Mouse (Mus musculus): ENCODE measurements around the gene Fgb. TPM values are rescaled to one million over a fixed set of nuclear protein-coding genes. Genes with fewer than 3 reads are reported as not detected.

The Fgb gene
- total and polyA plus RNA-seq, 3 experiments, result not detected

DNA sequence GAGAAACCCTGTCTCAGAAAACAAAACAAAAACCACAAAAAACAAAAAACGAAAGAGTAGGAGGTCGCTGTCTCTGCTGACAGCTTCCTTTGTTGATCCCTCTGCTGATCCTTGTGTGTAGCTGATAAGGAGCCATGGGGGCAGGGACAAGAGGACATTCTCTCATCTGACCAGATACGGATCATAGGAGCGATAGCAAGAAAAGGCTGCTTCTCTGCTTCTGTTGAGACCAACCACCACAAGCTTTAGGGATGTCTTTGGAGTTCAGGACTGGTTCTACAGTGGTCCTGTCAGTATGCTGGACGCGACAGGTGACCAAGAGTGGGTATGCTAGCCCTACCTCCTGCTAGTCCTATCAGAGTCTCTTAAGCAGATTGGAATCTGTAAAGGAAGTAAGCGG, 3.5 kb upstream of the Fgb start:
- Histone ChIP-seq H3K9me3 (replicated peaks; ENCODE audit: low read length) (no peaks in the 10 kb centered on the region), H3K9ac (ENCODE audit: insufficient read depth, low read depth) (no peak overlapping the region), H3K36me3 (replicated peaks in 1 of 2; ENCODE audit: control insufficient read depth in 1 of 2, insufficient read depth in 1 of 2, low read length in 1 of 2) (peaks cover 8 to 12% of the 10 kb centered on the region in 2 experiments), H3K4me3 (replicated peaks in 1 of 3; ENCODE audit: low read depth in 2 of 3, low read length in 2 of 3, poor library complexity in 1 of 3) (no peak overlapping the region), H3K4me1 (ENCODE audit: control insufficient read depth in 1 of 2, insufficient read depth in 2 of 2) (peaks cover 0 to 24% of the 10 kb centered on the region in 2 experiments; a peak in 2 of 4 replicates), H3K79me2 (replicated peaks; ENCODE audit: control insufficient read depth, extremely low read depth, insufficient read depth, poor library complexity, severe bottlenecking) (peaks cover 17% of the 10 kb centered on the region), H3K4me2 (ENCODE audit: insufficient read depth, low read depth, poor library complexity, severe bottlenecking) (no peak overlapping the region), H3K27me3 (replicated peaks) (no peaks in the 10 kb centered on the region), H3K27ac (ENCODE audit: insufficient read depth, low read depth) (no peak overlapping the region)
- dilution Hi-C loops (cut with MboI; ENCODE audit: extremely low pct_ligation_motif_present, extremely low pct_unique_long_range_greater_than_20kb, low sequenced_read_pairs), result no loop called here
- in situ Hi-C loops (cut with MboI; ENCODE audit: low pct_ligation_motif_present, low pct_unique_long_range_greater_than_20kb, low sequenced_read_pairs), result loop anchor here (5.0 to 10.0 kb wide), 2 partner anchors 51 to 178 kb away; partner anchors contain the start of gene Rbm46
- no peak for DNase-seq (ENCODE audit: extremely low read depth)
- TF ChIP-seq MEF2A (IDR thresholded peaks at IDR 0.05; ENCODE audit: borderline replicate concordance, low read depth, low read length) (no peak), E2F4 (IDR thresholded peaks at IDR 0.05; ENCODE audit: insufficient replicate concordance, low read depth, low read length) (no peak), JUND (conservative IDR thresholded peaks at IDR 0.05; ENCODE audit: low read depth, low read length) (no peak), ZKSCAN1 (IDR thresholded peaks at IDR 0.05; ENCODE audit: borderline replicate concordance, low read depth, low read length) (no peak), ETS1 (conservative IDR thresholded peaks at IDR 0.05; ENCODE audit: low read depth, low read length) (no peak), GABPA (IDR thresholded peaks at IDR 0.05; ENCODE audit: insufficient replicate concordance, low read depth, low read length) (no peak), CHD2 (IDR thresholded peaks at IDR 0.05; ENCODE audit: low read length) (no peak)

- in situ Hi-C loops (cut with MboI; ENCODE audit: low pct_ligation_motif_present, low pct_unique_long_range_greater_than_20kb, low sequenced_read_pairs), result loop anchor here (5.0 to 10.0 kb wide), 2 partner anchors 50 to 177 kb away; partner anchors contain the start of gene Rbm46
- Histone ChIP-seq H3K27ac (ENCODE audit: insufficient read depth, low read depth) (no peak overlapping the region), H3K27me3 (replicated peaks) (no peaks in the 10 kb centered on the region), H3K4me1 (ENCODE audit: control insufficient read depth in 1 of 2, insufficient read depth in 2 of 2) (peaks cover 0 to 24% of the 10 kb centered on the region in 2 experiments; a peak in 2 of 4 replicates), H3K9ac (ENCODE audit: insufficient read depth, low read depth) (no peak overlapping the region), H3K4me3 (replicated peaks in 1 of 3; ENCODE audit: low read depth in 2 of 3, low read length in 2 of 3, poor library complexity in 1 of 3) (no peak overlapping the region), H3K36me3 (replicated peaks in 1 of 2; ENCODE audit: control insufficient read depth in 1 of 2, insufficient read depth in 1 of 2, low read length in 1 of 2) (peaks cover 3 to 6% of the 10 kb centered on the region in 2 experiments), H3K4me2 (ENCODE audit: insufficient read depth, low read depth, poor library complexity, severe bottlenecking) (no peak overlapping the region), H3K9me3 (replicated peaks; ENCODE audit: low read length) (no peaks in the 10 kb centered on the region), H3K79me2 (replicated peaks; ENCODE audit: control insufficient read depth, extremely low read depth, insufficient read depth, poor library complexity, severe bottlenecking) (peaks cover 17% of the 10 kb centered on the region)
- DNase-seq (ENCODE audit: extremely low read depth), result no peak
- TF ChIP-seq POLR2AphosphoS2 (IDR thresholded peaks at IDR 0.05; ENCODE audit: low read depth, low read length) (no peak), PAX5 (IDR thresholded peaks at IDR 0.05; ENCODE audit: low read length) (no peak)
- dilution Hi-C loops (cut with MboI; ENCODE audit: extremely low pct_ligation_motif_present, extremely low pct_unique_long_range_greater_than_20kb, low sequenced_read_pairs), result no loop called here
These were observed 2.4 kb upstream of the Fgb start for GRCm38 (mm10) chr3:83052102-83052501.

DNA sequence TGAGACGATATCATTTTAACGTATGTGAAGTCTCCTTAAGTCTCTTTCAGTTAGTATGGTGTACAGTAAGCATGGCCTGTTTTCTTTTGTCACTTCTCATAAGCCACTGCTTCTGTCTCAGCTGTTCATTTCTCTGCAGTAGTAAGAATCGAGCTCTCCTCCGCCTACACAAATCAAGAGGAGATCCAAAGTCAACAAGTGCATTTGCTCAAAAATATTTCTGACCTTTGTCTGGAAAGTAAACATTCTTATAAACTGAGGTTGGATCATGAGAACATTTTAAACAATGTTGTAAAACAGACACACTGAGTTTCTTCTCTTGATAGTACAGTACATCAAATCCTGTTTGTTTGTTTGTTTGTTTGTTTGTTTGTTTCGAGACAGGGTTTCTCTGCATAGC, 998 bp upstream of the Fgb start:
- dilution Hi-C loops (cut with MboI; ENCODE audit: extremely low pct_ligation_motif_present, extremely low pct_unique_long_range_greater_than_20kb, low sequenced_read_pairs) (no loop called here), in situ Hi-C loops (cut with MboI; ENCODE audit: low pct_ligation_motif_present, low pct_unique_long_range_greater_than_20kb, low sequenced_read_pairs) (loop anchor here (5.0 to 10.0 kb wide), 2 partner anchors 48 to 176 kb away; partner anchors contain the start of gene Rbm46)
- no peak for DNase-seq (ENCODE audit: extremely low read depth)
- TF ChIP-seq GABPA (IDR thresholded peaks at IDR 0.05; ENCODE audit: insufficient replicate concordance, low read depth, low read length) (no peak), CTCF (conservative IDR thresholded peaks at IDR 0.05 in 1 of 2, IDR thresholded peaks at IDR 0.05 in 1 of 2; ENCODE audit: low read depth in 2 of 2, low read length in 2 of 2) (no peak), ETS1 (conservative IDR thresholded peaks at IDR 0.05; ENCODE audit: low read depth, low read length) (no peak), JUND (conservative IDR thresholded peaks at IDR 0.05; ENCODE audit: low read depth, low read length) (no peak), MEF2A (IDR thresholded peaks at IDR 0.05; ENCODE audit: borderline replicate concordance, low read depth, low read length) (no peak), ELF1 (IDR thresholded peaks at IDR 0.05; ENCODE audit: low read depth, low read length) (no peak), EP300 (IDR thresholded peaks at IDR 0.05; ENCODE audit: low read length) (no peak), TBP (conservative IDR thresholded peaks at IDR 0.05; ENCODE audit: low read depth, low read length) (no peak), MAX (IDR thresholded peaks at IDR 0.05; ENCODE audit: low read length) (no peak), CHD1 (IDR thresholded peaks at IDR 0.05; ENCODE audit: low read depth, low read length) (no peak), USF1 (IDR thresholded peaks at IDR 0.05; ENCODE audit: low read depth, low read length) (no peak), NELFE (IDR thresholded peaks at IDR 0.05; ENCODE audit: low read depth, low read length) (no peak), UBTF (IDR thresholded peaks at IDR 0.05; ENCODE audit: low read depth, low read length) (no peak)
- Histone ChIP-seq H3K79me2 (replicated peaks; ENCODE audit: control insufficient read depth, extremely low read depth, insufficient read depth, poor library complexity, severe bottlenecking) (peaks cover 2% of the 10 kb centered on the region; the same call in 1 of the 2 replicates), H3K4me1 (ENCODE audit: control insufficient read depth in 1 of 2, insufficient read depth in 2 of 2) (peaks cover 0 to 12% of the 10 kb centered on the region in 2 experiments; a peak in 1 of 4 replicates), H3K4me3 (replicated peaks in 1 of 3; ENCODE audit: low read depth in 2 of 3, low read length in 2 of 3, poor library complexity in 1 of 3) (no peak overlapping the region), H3K9me3 (replicated peaks; ENCODE audit: low read length) (no peaks in the 10 kb centered on the region), H3K27me3 (replicated peaks) (no peaks in the 10 kb centered on the region), H3K27ac (ENCODE audit: insufficient read depth, low read depth) (no peak overlapping the region), H3K4me2 (ENCODE audit: insufficient read depth, low read depth, poor library complexity, severe bottlenecking) (no peak overlapping the region), H3K9ac (ENCODE audit: insufficient read depth, low read depth) (no peak overlapping the region), H3K36me3 (replicated peaks in 1 of 2; ENCODE audit: control insufficient read depth in 1 of 2, insufficient read depth in 1 of 2, low read length in 1 of 2) (no peaks in the 10 kb centered on the region)
